Mouse (Mus musculus): ENCODE measurements around the gene Relb. TPM values are rescaled to one million over a fixed set of nuclear protein-coding genes. Genes with fewer than 3 reads are reported as not detected.
"Not testable (repeated sequence)": the region's sequence is repeated elsewhere in the genome, so short reads cannot be mapped to it uniquely, and the experiment has no call there.

Relb gene
- polyA plus RNA-seq, 1 experiment from 2014 or later: 5.9 TPM

DNA sequence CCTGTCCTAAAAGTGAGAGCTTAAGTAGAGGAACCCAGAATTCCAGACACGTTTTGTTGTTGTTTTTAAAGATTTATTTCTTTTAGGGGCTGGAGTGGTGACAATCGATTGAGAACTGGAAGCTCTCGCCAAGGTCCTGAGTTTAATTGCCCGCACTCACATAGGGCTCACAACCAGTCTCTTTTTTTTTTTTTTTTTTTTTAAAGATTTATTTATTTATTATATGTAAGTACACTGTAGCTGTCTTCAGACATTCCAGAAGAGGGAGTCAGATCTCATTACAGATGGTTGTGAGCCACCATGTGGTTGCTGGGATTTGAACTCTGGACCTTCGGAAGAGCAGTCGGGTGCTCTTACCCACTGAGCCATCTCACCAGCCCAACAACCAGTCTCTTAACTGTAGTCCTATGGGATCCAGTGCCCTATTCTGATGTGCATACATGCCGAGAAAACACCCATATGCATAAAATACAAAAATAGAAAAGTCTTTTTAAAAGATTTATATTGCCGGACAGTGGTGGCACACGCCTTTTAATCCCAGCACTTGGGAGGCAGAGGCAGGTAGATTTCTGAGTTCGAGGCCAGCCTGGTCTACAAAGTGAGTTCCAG lies 24.5 kb downstream of the Relb start:
- peak; percentile 15; the same call in 1 of the 2 replicates for ATAC-seq (ENCODE audit: low FRiP score)
- not testable (repeated sequence) for H3K9ac ChIP-seq; H3K27me3 ChIP-seq; H3K9me3 ChIP-seq (replicated peaks)
- Histone ChIP-seq H3K4me2 (replicated peaks) (peak overlapping the region; percentile 94), H3K36me3 (peaks cover 24% of the 10 kb centered on the region; the same call in 1 of the 2 replicates), H3K27ac (0 out of 2 replicates have a peak overlapping the region, but pooled peaks have one; percentile 5), H3K4me3 (peak overlapping the region; percentile 80), H3K4me1 (peaks cover 34% of the 10 kb centered on the region)
- 60% methylated on average over 10 of the region's 10 CpGs for WGBS

DNA sequence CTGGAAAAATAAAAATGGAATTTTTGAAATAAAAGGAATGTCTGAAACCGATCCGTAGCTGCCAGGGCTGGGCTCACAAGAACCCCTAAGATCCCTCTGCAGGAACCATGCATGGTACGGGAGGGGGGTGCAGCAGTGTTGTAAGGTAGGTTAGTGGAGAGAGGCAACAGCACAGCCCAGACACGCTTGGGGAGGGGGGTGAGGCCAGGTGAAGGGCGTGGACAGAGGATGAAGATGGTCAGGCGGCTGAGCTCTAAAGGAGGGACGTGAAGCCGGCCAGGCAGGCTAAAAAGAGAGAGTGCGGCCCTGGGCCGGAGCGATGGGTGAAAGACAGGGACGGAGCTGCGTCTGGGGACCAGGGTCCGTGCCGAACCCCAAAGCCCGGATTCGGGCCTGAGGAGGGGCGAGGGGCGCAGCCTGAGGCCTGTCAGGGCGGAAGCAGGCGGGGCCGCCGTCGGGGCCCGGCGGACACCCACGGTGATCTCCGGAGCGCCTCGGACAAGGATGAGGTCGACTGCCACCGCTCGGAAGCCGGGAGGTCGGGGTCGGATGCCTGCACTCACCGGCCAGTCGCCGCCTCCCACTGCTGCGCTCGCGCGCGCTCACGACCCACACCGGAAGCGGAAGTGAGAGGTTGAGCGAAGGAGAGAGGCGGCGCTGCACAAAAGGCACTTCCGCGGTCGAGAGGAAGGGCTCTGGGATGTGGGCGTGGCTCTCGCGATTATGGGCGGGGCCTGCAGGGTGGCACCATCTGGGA lies 25.2 kb downstream of the Relb start, which contains the start of gene Clasrp:
TSS of gene Clasrp (minus strand) at position 638 of the 757 bp plus-strand sequence.
- ATAC-seq (ENCODE audit: low FRiP score): peak; percentile 87
- WGBS: 2% methylated on average over 52 of the region's 57 CpGs
- H3K4me2 ChIP-seq (replicated peaks): peak within 1 kb of the TSS; percentile 94
- H3K27me3 ChIP-seq: no peaks in the 10 kb centered on the region
- H3K9ac ChIP-seq: peak within 1 kb of the TSS; percentile 90
- H3K4me1 ChIP-seq: peaks cover 34% of the 10 kb centered on the region
- H3K36me3 ChIP-seq: peaks cover 30% of the 10 kb centered on the region
- H3K4me3 ChIP-seq: peak within 1 kb of the TSS; percentile 80
- H3K27ac ChIP-seq: peak within 1 kb of the TSS; percentile 70
- no peaks in the 10 kb centered on the region for H3K9me3 ChIP-seq (replicated peaks)

DNA sequence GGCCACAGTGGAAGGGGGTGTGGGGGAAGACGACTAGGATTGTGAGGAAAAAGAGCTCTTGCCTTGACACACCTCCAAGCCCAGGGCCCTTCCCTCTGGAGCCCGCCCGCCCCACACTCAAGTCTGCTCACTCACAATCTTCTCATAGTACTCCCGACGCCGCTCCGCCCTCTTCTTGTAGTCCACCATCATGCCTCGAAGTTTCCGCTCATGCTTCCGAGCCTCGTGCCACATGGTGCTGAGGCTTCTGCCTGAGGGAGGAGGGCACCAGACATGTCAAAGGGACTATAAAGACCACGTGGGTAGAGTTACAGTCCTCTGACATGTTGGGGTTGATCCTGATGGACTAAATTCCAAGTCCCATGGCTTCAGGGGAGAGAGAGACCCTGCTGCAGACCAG lies 26.2 kb downstream of the Relb start:
- H3K4me3 ChIP-seq: peak overlapping the region; percentile 80

DNA sequence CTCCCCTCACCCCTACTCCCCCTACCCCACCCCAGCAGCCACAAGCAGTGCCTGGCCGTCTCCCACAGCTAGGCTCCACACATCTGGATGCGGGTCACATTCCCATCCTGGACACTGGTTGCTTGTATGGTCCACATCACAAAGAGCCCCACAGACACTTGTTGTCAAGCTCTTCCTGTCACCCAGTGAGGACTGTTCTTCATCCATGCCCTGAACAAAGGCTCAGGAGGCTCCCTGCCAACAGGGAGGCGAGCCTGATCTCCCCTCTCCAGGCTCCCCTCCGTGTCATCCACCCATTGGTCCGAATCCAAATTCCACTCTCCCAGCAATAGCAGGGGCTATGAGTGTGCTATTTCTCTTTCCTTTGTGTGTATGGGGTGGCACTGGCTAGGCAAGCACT lies 28.7 kb downstream of the Relb start:
- H3K4me2 ChIP-seq (replicated peaks): no peak overlapping the region
- ATAC-seq (ENCODE audit: low FRiP score): peak; percentile 53
- H3K9me3 ChIP-seq (replicated peaks): no peaks in the 10 kb centered on the region
- peaks cover 54% of the 10 kb centered on the region for H3K36me3 ChIP-seq
- no peaks in the 10 kb centered on the region for H3K27me3 ChIP-seq
- 0 out of 2 replicates have a peak overlapping the region, but pooled peaks have one; percentile 30 for H3K27ac ChIP-seq
- H3K4me1 ChIP-seq: peaks cover 34% of the 10 kb centered on the region
- no peak overlapping the region for H3K9ac ChIP-seq
- WGBS: 55% methylated on average over 5 of the region's 5 CpGs
- H3K4me3 ChIP-seq: no peak overlapping the region

More for the DNA sequence above, 26.2 kb downstream of the Relb start:
- H3K27ac ChIP-seq: no peak overlapping the region
- H3K9me3 ChIP-seq (replicated peaks): no peaks in the 10 kb centered on the region
- peak overlapping the region; percentile 94 for H3K4me2 ChIP-seq (replicated peaks)
- peaks cover 34% of the 10 kb centered on the region for H3K4me1 ChIP-seq
- WGBS: 84% methylated on average over 12 of the region's 12 CpGs
- ATAC-seq (ENCODE audit: low FRiP score): no peak
- H3K36me3 ChIP-seq: peaks cover 39% of the 10 kb centered on the region
- no peaks in the 10 kb centered on the region for H3K27me3 ChIP-seq
- H3K9ac ChIP-seq: peak overlapping the region; percentile 90; the same call in 1 of the 2 replicates

DNA sequence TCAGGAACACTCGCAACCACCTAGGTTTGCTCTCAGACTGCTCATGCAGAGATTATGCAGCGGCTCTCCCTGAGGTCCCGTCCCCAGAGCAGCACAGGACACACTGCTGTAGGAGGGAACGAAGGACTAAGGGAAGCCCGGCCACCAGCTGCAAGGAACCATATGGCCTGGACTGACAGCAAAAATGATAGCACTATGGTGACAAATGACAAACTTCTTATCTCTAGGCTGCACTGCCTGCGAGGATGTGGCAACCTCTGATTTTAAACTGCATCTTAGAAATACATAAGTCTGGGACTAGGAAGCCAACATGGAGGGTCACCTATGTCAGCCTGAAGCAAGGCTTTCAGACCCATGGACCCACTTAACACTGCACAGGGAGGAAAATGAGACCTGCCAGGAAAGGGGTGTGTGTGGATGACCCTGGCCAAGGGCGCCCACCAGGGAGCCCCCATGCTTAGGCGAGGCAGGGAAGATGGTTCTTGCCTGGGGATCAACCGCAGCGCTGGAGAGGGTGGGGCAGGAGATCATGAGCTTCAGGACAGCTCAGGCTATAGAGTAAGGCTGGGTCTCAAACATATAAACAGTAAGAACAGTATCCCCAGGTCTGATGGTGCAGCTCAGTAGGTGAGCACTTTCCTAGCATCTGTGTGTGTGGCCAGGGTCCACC lies 36.0 kb downstream of the Relb start:
- no peaks in the 10 kb centered on the region for H3K27me3 ChIP-seq
- no peak for ATAC-seq (ENCODE audit: low FRiP score)
- no peak overlapping the region for H3K4me3 ChIP-seq
- no peaks in the 10 kb centered on the region for H3K4me1 ChIP-seq
- H3K9ac ChIP-seq: no peak overlapping the region
- H3K4me2 ChIP-seq (replicated peaks): no peak overlapping the region
- H3K9me3 ChIP-seq (replicated peaks): no peaks in the 10 kb centered on the region
- H3K27ac ChIP-seq: no peak overlapping the region
- peaks cover 89% of the 10 kb centered on the region for H3K36me3 ChIP-seq
- 91% methylated on average over 10 of the region's 10 CpGs for WGBS

DNA sequence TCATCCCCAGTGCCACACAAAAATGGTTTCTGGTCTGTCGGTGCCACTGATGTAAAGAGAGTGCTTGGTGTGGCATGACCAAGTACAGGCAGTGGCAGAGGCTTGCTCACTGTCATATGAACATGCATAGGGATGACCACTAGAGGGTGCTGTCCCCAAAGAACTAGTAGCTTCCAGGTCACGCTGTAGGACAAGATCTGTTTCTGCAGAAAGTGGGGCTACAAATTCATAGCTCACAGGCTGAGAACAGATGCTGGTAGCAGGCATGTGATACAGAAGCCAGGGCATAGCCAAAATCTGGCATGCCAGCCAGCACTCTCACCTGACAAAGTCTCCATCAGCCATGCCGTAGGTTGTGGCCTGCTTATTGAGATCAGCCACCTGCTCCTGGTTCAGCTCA lies 39.3 kb downstream of the Relb start:
- Histone ChIP-seq H3K36me3 (peaks cover 97% of the 10 kb centered on the region), H3K27me3 (no peaks in the 10 kb centered on the region), H3K9me3 (replicated peaks) (no peaks in the 10 kb centered on the region), H3K27ac (no peak overlapping the region), H3K9ac (no peak overlapping the region), H3K4me2 (replicated peaks) (no peak overlapping the region), H3K4me3 (no peak overlapping the region), H3K4me1 (no peaks in the 10 kb centered on the region)
- ATAC-seq (ENCODE audit: low FRiP score): peak; percentile 57; the same call in 1 of the 2 replicates
- 63% methylated on average over 3 of the region's 3 CpGs for WGBS

DNA sequence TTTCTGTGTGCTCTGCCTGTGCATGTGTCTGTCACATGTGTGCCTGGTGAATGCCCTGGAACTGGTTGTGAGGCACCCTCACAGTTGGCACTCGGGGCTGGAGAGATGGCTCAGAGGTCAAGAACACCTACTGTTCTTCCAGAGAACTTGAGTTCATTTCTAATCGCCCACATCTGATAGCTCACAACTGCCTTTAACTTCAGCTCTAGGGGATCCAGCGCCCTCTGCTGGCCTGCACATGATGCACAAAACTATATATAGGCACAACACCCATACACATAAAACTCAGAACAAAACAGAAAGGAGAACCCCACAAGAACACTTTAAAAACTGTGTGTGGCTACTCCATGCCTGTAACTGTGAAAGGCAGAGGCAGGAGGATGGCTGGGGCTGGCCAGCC lies 40.0 kb downstream of the Relb start:
- H3K36me3 ChIP-seq: peaks cover 97% of the 10 kb centered on the region
- no peak overlapping the region for H3K4me3 ChIP-seq
- no peak overlapping the region for H3K4me2 ChIP-seq (replicated peaks)
- H3K4me1 ChIP-seq: no peaks in the 10 kb centered on the region
- ATAC-seq (ENCODE audit: low FRiP score): no peak
- 51% methylated on average over 3 of the region's 3 CpGs for WGBS
- H3K9ac ChIP-seq: no peak overlapping the region
- no peak overlapping the region for H3K27ac ChIP-seq
- no peaks in the 10 kb centered on the region for H3K27me3 ChIP-seq
- H3K9me3 ChIP-seq (replicated peaks): no peaks in the 10 kb centered on the region

DNA sequence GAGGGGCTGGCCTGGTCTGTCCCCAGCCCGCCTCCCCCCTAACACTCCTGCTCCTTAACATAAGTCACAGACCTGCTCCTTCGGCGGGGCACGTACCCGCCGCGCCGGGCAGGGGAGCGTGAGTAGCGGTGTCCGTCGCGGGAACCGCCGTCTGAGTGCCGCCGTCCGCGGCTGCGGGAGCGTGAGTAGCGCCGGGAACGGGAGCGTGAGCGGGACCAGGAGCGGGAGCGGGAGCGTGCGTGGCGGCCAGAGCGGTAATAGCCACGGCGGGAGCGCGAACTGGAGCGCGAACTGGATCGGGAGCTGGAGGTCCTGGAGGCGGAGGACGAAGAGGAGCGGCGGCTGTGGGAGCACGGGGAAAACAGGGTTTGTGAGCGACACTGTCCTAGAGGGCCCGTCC lies 43.0 kb downstream of the Relb start:
- Histone ChIP-seq H3K27me3 (no peaks in the 10 kb centered on the region), H3K9ac (no peak overlapping the region), H3K4me2 (replicated peaks) (no peak overlapping the region), H3K9me3 (replicated peaks) (no peaks in the 10 kb centered on the region), H3K27ac (no peak overlapping the region), H3K36me3 (peaks cover 95% of the 10 kb centered on the region), H3K4me1 (no peaks in the 10 kb centered on the region), H3K4me3 (no peak overlapping the region)
- 77% methylated on average over 46 of the region's 46 CpGs for WGBS
- ATAC-seq (ENCODE audit: low FRiP score): no peak

DNA sequence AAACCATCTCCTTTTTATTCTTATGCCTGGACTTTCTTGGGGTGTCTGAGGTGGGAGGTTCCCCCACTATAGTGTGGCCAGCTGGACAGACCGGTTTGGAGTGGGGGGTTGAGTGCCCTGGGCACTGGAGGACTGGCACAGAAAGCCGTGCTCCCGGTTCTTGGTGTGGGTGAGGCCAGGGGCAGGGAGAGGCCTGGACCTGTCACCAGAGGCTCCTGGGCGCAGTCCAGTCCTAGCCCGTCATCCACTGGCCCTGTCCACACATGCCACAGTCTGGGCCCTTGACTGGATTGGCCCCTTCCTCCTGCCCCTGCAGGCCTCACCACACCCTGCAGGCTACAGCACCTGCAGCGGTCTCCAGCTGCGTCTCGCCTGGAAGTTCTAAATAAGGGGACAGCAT lies 48.6 kb downstream of the Relb start:
- 83% methylated on average over 8 of the region's 8 CpGs for WGBS
- Histone ChIP-seq H3K4me2 (replicated peaks) (no peak overlapping the region), H3K9me3 (replicated peaks) (no peaks in the 10 kb centered on the region), H3K27ac (no peak overlapping the region), H3K4me1 (peaks cover 12% of the 10 kb centered on the region), H3K9ac (no peak overlapping the region), H3K27me3 (peaks cover 51% of the 10 kb centered on the region), H3K36me3 (peaks cover 59% of the 10 kb centered on the region), H3K4me3 (no peak overlapping the region)
- no peak for ATAC-seq (ENCODE audit: low FRiP score)

DNA sequence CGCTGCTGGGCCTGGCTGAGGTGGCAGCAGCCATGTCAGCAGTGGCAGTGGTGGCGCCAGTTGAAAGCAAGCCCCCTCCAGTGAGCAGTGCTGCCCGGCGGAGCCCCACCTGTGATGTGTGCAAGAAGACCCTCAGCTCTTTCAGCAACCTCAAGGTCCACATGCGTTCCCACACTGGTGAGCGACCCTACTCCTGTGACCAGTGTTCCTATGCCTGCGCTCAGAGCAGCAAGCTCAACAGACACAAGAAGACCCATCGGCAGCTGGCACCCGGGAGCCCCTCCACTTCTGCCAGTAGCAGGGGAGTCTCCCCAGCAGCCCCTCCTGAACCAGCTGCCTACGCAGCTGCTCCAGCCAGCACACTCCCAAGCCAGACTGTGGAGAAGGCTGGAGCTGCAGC lies 49.5 kb downstream of the Relb start:
- no peak for ATAC-seq (ENCODE audit: low FRiP score)
- Histone ChIP-seq H3K27me3 (peaks cover 60% of the 10 kb centered on the region), H3K36me3 (peaks cover 51% of the 10 kb centered on the region), H3K9me3 (replicated peaks) (no peaks in the 10 kb centered on the region), H3K27ac (no peak overlapping the region), H3K9ac (no peak overlapping the region), H3K4me1 (peaks cover 12% of the 10 kb centered on the region), H3K4me3 (no peak overlapping the region), H3K4me2 (replicated peaks) (no peak overlapping the region)
- 85% methylated on average over 10 of the region's 10 CpGs for WGBS

DNA sequence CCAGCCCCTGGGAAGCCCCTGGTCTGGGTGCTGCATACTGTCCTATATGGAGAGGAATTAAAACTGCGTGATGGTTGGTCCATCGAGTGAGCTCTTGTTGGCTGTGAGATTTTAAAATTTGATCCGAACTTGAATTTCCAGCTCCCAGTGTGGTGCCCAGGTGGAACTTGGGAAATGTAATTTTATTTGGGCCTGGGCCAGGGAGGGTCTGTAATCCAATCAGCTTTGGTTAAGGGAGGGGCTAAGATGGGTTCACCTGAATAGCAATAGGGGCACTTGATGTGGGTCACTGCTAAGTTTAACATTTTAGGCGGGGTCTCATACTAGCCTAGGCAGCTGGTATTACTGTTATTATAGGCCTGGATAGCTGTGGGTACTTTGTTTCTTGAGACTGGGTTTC lies 50.8 kb downstream of the Relb start:
- Histone ChIP-seq H3K4me2 (replicated peaks) (no peak overlapping the region), H3K27me3 (peaks cover 63% of the 10 kb centered on the region), H3K4me3 (no peak overlapping the region), H3K27ac (no peak overlapping the region), H3K9me3 (replicated peaks) (no peaks in the 10 kb centered on the region), H3K4me1 (peaks cover 16% of the 10 kb centered on the region), H3K9ac (no peak overlapping the region), H3K36me3 (peaks cover 38% of the 10 kb centered on the region)
- no peak for ATAC-seq (ENCODE audit: low FRiP score)
- WGBS: 65% methylated on average over 4 of the region's 4 CpGs

DNA sequence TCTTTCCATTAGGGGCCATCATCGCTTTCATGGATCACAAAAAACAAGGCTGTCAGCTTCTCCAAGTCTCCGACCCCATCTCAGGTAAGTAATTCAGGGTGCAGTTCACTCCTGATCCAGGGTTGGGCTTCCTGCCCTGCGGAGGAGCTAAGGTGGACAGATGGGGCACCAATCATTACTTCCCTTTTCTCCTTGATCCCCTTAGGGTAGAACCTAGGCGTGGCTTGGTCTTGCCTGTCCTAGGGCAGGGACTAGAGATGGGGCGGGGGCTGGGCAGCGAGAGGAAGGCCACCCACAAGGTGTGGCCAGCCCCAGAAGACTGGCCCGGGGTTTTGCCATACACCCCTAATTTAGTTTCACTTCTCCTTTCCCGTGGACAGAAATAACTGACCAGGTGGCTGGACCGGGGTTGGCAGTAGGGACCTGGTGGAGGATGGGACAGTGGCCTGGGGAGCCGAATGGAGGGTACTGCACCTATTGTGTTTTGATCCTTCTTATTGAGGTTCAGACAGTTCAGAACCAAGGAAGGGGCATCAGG lies 51.3 kb downstream of the Relb start:
- Histone ChIP-seq H3K27me3 (peaks cover 63% of the 10 kb centered on the region), H3K36me3 (peaks cover 35% of the 10 kb centered on the region), H3K4me2 (replicated peaks) (peak overlapping the region; percentile 54), H3K4me1 (peaks cover 16% of the 10 kb centered on the region), H3K9ac (peak overlapping the region; percentile 23; the same call in 1 of the 2 replicates), H3K9me3 (replicated peaks) (no peaks in the 10 kb centered on the region), H3K27ac (no peak overlapping the region), H3K4me3 (peak overlapping the region; percentile 28)
- ATAC-seq (ENCODE audit: low FRiP score): no peak
- 20% methylated on average over 10 of the region's 10 CpGs for WGBS
